Mouse (Mus musculus) gastrocnemius, postnatal 14 days (tissue): ENCODE results near the gene Dnajc11. TPM values are rescaled to one million over a fixed set of nuclear protein-coding genes. Genes with fewer than 3 reads are reported as not detected.

Experiments
- DNase-seq: peaks from one replicate; pipeline ENCODE4 v3.0.0; 2021; ENCODE audit warnings: mixed read lengths
- intact Hi-C: fragments of 180-260 bp; cut with DNase I; formaldehyde crosslinking; loops from one replicate; pipeline ENCODE4 v1.15.1; 2025; ENCODE audit warnings: low total_unique reads
- total RNA-seq, 2 experiments: library from RNA; stranded (reverse); gene quantifications; 2 replicates each; pipeline ENCODE4 v1.2.3; 2021

The Dnajc11 gene
- total RNA-seq, 2 experiments from 2014 or later, result 66.1 to 75.2 TPM

DNA sequence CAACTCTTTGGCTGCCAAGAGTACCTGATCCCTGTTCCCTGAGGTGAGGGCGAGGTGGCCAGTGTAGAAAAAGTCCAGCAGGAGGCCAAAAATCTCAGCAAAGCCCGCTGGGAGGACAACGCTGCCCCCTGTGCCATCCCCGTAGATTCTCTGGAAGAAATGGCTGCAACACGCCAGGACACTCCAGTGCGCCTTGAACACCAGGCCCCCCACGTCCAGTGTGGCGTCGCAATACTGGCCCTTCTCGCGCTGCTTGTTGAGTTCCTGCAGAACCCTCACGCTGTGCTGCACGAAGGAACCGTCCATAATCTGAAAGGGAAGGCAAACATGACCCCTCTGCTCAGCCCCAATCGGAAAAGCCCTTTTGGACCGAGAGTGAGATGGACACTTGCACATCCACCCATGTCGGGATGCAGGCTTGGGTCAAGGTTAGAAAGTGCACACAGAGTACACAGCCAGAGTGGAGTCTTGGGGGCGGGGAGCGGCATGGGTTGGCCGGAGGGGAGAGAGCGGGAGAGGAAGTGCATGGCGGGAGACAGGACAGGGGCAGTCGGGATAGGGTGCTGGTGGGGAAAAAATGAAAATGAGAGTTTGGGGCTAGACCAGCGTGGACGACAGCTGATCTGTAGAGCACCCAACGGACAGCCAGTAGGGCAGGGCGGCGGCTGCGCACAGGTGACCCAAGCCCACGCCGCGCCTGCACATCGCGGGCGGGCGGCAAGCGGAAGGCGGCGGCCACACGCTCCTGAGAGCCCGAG lies 93.4 kb downstream of the Dnajc11 start:
- intact Hi-C loops, result loop anchor here (2.0 kb wide), 1 partner anchor 44 kb away; no protein-coding TSS in a partner anchor
- peak; percentile 37 for DNase-seq

DNA sequence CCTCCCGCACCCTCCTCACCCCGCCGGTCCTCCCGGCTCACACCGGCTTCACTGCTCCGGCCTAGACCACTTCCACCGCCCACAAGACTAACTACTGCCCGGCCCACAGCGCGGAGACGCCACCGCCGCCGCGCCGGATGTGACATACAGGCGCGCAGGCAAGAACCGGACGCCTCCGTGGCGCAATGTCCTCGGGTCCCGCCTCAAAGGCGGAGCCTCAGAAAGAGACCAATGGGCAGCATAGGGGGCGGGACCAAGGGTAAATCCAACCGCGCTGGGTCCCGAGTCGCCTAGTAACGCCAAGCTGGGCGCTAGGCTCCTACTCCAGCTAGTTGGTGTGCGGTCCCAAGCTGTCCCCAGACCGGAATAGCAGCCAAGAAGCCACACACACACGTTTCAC lies 94.0 kb downstream of the Dnajc11 start, which contains the start of gene Zbtb48:
Gene Zbtb48, minus strand, starts transcription at position 148 of the 400 bp plus-strand sequence.
- peak; percentile 97 for DNase-seq
- intact Hi-C loops, result loop anchor here (2.0 kb wide), 1 partner anchor 45 kb away; no protein-coding TSS in a partner anchor

DNA sequence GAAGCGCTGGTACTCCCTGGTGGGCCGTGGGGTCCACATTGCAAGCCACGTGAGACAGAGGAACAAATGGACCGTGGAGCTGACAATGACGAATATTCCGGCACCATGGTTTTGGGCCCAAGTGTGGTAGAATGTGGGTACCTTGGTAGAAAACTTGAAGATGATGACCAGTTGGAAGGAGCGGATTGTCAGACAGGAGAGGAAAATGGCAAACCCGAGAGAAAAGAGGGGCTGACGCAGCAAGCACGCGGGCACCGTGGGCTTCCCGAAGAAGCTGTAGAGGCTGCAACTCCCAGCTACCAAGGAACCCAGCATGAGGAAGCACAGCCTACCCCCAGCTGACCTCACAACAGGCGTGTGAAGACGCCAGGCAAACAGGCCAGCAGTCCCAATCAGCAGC lies 95.0 kb downstream of the Dnajc11 start:
- no peak for DNase-seq
- intact Hi-C loops, result no loop called here

DNA sequence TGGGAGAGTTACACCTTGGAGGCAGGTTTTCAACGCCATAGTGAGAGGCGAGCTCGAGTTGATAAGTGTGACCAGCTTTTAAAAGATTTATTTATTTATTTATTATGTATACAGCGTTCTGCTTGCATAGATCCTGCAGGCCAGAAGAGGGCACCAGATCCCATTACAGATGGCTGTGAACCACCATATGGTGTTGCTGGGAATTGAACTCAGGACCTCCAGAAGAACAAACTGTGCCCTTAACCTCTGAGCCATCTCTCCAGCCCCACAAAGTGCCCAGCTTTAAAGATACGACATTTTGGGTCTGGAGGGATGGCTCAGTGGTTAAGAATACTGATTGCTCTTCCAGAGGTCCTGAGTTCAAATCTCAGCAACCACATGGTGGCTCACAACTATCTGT lies 95.6 kb downstream of the Dnajc11 start:
- no peak for DNase-seq
- intact Hi-C loops, result no loop called here

DNA sequence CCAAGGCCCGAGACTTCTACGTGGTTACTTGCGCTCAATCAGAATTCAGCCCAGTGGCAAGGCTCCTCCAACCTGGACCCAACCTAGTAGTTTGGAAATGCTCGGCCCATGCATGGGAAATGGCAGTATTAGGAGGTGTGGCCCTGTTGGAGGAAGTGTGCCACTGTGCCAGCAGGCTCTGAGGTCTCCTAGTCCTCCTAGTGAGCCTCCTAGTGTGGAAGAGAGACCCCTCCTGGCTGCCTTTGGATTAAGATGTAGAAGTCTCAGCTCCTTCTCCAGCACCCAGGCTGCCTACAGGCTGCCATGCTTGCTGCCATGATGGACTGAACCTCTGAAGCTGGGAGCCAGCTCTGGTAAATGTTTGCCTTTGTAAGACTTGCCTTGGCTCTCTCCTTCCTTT lies 96.5 kb downstream of the Dnajc11 start:
- intact Hi-C loops, result no loop called here

More for the DNA sequence above, 96.5 kb downstream of the Dnajc11 start:
- DNase-seq, result no peak

Other genes with a start within 250 kb of the Dnajc11 start
- gene Camta1, start 71.8 kb upstream of the Dnajc11 start, total RNA-seq, result 10 to 100 TPM; 66.1 to 84.1 TPM
- gene Thap3, start 55.3 kb downstream of the Dnajc11 start, total RNA-seq, result 10 to 100 TPM; 28.0 to 32.2 TPM
- gene Phf13, start 62.6 kb downstream of the Dnajc11 start, total RNA-seq, result 1 to 10 TPM; 4.1 to 4.4 TPM
- 10 to 100 TPM; 26.9 to 31.8 TPM for gene Klhl21, start 75.1 kb downstream of the Dnajc11 start, total RNA-seq
- gene Zbtb48, start 94.0 kb downstream of the Dnajc11 start, total RNA-seq, result 1 to 10 TPM; 1.8 to 3.3 TPM
- 1 to 10 TPM in 1 of 2 experiments, under 1 TPM in 1; 0.80 to 1.3 TPM for gene Tas1r1, start 104.9 kb downstream of the Dnajc11 start, total RNA-seq
- gene Nol9, start 105.6 kb downstream of the Dnajc11 start, total RNA-seq, result 1 to 10 TPM; 7.7 to 9.1 TPM
- 10 to 100 TPM; 11.2 to 17.1 TPM for gene Plekhg5, start 138.8 kb downstream of the Dnajc11 start, total RNA-seq
- gene Tnfrsf25, start 182.2 kb downstream of the Dnajc11 start, total RNA-seq, result 1 to 10 TPM in 1 of 2 experiments, under 1 TPM in 1; 0.74 to 1.1 TPM
- under 1 TPM; 0.58 to 0.90 TPM for gene Espn, start 218.7 kb downstream of the Dnajc11 start, total RNA-seq
- gene Hes2, start 225.2 kb downstream of the Dnajc11 start, total RNA-seq, result not detected
- gene Acot7, start 244.4 kb downstream of the Dnajc11 start, total RNA-seq, result 10 to 100 TPM; 12.5 to 13.2 TPM